Mouse (Mus musculus) embryo, embryonic 10.5 days (tissue): ENCODE results near the gene Ppp1r9a.
A peak's percentile ranks its signal among the peaks of the same experiment; 100 is the strongest.

Source experiments
- DNase-seq: peaks from one replicate; pipeline ENCODE4 v3.0.0-alpha.2; 2015; ENCODE audit warnings: low spot score

Gene Ppp1r9a

GRCm38 (mm10) chr6:5006283-5006946 is 103.7 kb downstream of the Ppp1r9a start:
- DNase-seq: no peak

- no peak for DNase-seq
Measured at GRCm38 (mm10) chr6:5008166-5008565, 105.4 kb downstream of the Ppp1r9a start.

GRCm38 (mm10) chr6:5008603-5009002 is 105.9 kb downstream of the Ppp1r9a start:
- no peak for DNase-seq

- peak; percentile 71 for DNase-seq
Measured at GRCm38 (mm10) chr6:5010553-5011416, 108.1 kb downstream of the Ppp1r9a start.

GRCm38 (mm10) chr6:5012794-5013193 is 110.1 kb downstream of the Ppp1r9a start:
- DNase-seq: peak; percentile 71

GRCm38 (mm10) chr6:5014567-5014966 is 111.8 kb downstream of the Ppp1r9a start:
- DNase-seq: no peak

GRCm38 (mm10) chr6:5015173-5015572 is 112.5 kb downstream of the Ppp1r9a start:
- DNase-seq: no peak

GRCm38 (mm10) chr6:5017945-5018511 is 115.3 kb downstream of the Ppp1r9a start:
- DNase-seq: peak; percentile 55

- DNase-seq: no peak
Measured at GRCm38 (mm10) chr6:5019208-5019607, 116.5 kb downstream of the Ppp1r9a start.

GRCm38 (mm10) chr6:5019969-5020368 is 117.3 kb downstream of the Ppp1r9a start:
- no peak for DNase-seq

- no peak for DNase-seq
Measured at GRCm38 (mm10) chr6:5020510-5020909, 117.8 kb downstream of the Ppp1r9a start.

- DNase-seq: no peak
Measured at GRCm38 (mm10) chr6:5022677-5023076, 120.0 kb downstream of the Ppp1r9a start.

GRCm38 (mm10) chr6:5024893-5025292 is 122.2 kb downstream of the Ppp1r9a start:
- no peak for DNase-seq

- no peak for DNase-seq
Measured at GRCm38 (mm10) chr6:5026772-5027171, 124.1 kb downstream of the Ppp1r9a start.

- DNase-seq: no peak
Measured at GRCm38 (mm10) chr6:5027213-5027612, 124.5 kb downstream of the Ppp1r9a start.

- no peak for DNase-seq
Measured at GRCm38 (mm10) chr6:5027801-5028200, 125.1 kb downstream of the Ppp1r9a start.

GRCm38 (mm10) chr6:5029205-5029927 is 126.6 kb downstream of the Ppp1r9a start:
- DNase-seq: peak; percentile 74

GRCm38 (mm10) chr6:5029956-5030355 is 127.2 kb downstream of the Ppp1r9a start:
- no peak for DNase-seq

- DNase-seq: no peak
Measured at GRCm38 (mm10) chr6:5032986-5033633, 130.4 kb downstream of the Ppp1r9a start.

- DNase-seq: no peak
Measured at GRCm38 (mm10) chr6:5037225-5037624, 134.5 kb downstream of the Ppp1r9a start.

GRCm38 (mm10) chr6:5038140-5038749 is 135.5 kb downstream of the Ppp1r9a start:
- no peak for DNase-seq
